Mouse (Mus musculus) ES-Bruce4 (cell line): ENCODE data around the gene Hspb3. TPM values are rescaled to one million over a fixed set of nuclear protein-coding genes. Genes with fewer than 3 reads are reported as not detected.

Source experiments
- H3K27ac ChIP-seq: 2 replicates; pipeline ENCODE4 v1.5.1; 2012; ENCODE audit warnings: low read length, inconsistent platforms; ENCODE audit not compliant: insufficient read depth
- H3K27me3 ChIP-seq: 2 replicates; pipeline ENCODE4 v1.6.1; 2012; ENCODE audit warnings: mild to moderate bottlenecking, low read length, inconsistent platforms; ENCODE audit not compliant: control insufficient read depth, poor library complexity, insufficient read depth, severe bottlenecking
- H3K36me3 ChIP-seq: 2 replicates; pipeline ENCODE4 v1.6.1; 2012; ENCODE audit warnings: inconsistent platforms, mild to moderate bottlenecking, low read length, moderate library complexity; ENCODE audit not compliant: control insufficient read depth, poor library complexity, insufficient read depth, severe bottlenecking
- H3K4me1 ChIP-seq: one replicate; pipeline ENCODE4 v1.8.1; 2011; ENCODE audit warnings: low read length; ENCODE audit not compliant: control insufficient read depth, insufficient read depth
- H3K4me3 ChIP-seq: 2 replicates; pipeline ENCODE4 v1.5.1; 2011; ENCODE audit warnings: low read depth, mild to moderate bottlenecking, low read length
- H3K9ac ChIP-seq: 2 replicates; pipeline ENCODE4 v1.6.1; 2012; ENCODE audit warnings: low read depth, mild to moderate bottlenecking, inconsistent platforms; ENCODE audit not compliant: poor library complexity, severe bottlenecking
- H3K9me3 ChIP-seq: replicated peaks from 2 replicates; pipeline ENCODE4 v1.6.1; 2012; ENCODE audit warnings: mild to moderate bottlenecking, low read length, inconsistent platforms; ENCODE audit not compliant: control insufficient read depth, poor library complexity, insufficient read depth, severe bottlenecking
- CTCF ChIP-seq: IDR thresholded peaks from one replicate; pipeline ENCODE4 v1.8.1; 2011; ENCODE audit warnings: low read depth, low read length
- EP300 ChIP-seq: IDR thresholded peaks from 2 replicates; pipeline ENCODE4 v1.6.1; 2011; ENCODE audit warnings: low read depth, low read length; ENCODE audit not compliant: insufficient read depth
- POLR2A ChIP-seq: IDR thresholded peaks from one replicate; pipeline ENCODE4 v1.8.1; 2011; ENCODE audit warnings: low read length; ENCODE audit not compliant: insufficient read depth
- polyA plus RNA-seq: library from polyadenylated mRNA; stranded (reverse); fragments of >200 nt; gene quantifications from 2 replicates; pipeline ENCODE4 v1.2.4, GENCODE M21; 2011; ENCODE audit warnings: low read depth; ENCODE audit not compliant: missing spikeins, insufficient read depth, insufficient read length

Hspb3 gene
- polyA plus RNA-seq, 1 experiment: not detected

GRCm38 (mm10) chr13:113627601-113628000 is 35.9 kb downstream of the Hspb3 start:
- no peak for TF ChIP-seq EP300
- TF ChIP-seq CTCF: no peak
- no peak for TF ChIP-seq POLR2A
- H3K27me3 ChIP-seq: no peaks in the 10 kb centered on the region
- H3K27ac ChIP-seq: no peak overlapping the region
- H3K9ac ChIP-seq: no peak overlapping the region
- no peaks in the 10 kb centered on the region for H3K4me1 ChIP-seq
- H3K4me3 ChIP-seq: no peak overlapping the region
- no peaks in the 10 kb centered on the region for H3K9me3 ChIP-seq
- H3K36me3 ChIP-seq: no peaks in the 10 kb centered on the region

GRCm38 (mm10) chr13:113622865-113623255 is 40.6 kb downstream of the Hspb3 start:
- Histone ChIP-seq H3K27me3 (no peaks in the 10 kb centered on the region), H3K4me3 (no peak overlapping the region), H3K9me3 (no peaks in the 10 kb centered on the region), H3K4me1 (no peaks in the 10 kb centered on the region), H3K36me3 (no peaks in the 10 kb centered on the region), H3K9ac (no peak overlapping the region), H3K27ac (no peak overlapping the region)
- no peak for TF ChIP-seq EP300
- no peak for TF ChIP-seq POLR2A
- no peak for TF ChIP-seq CTCF

GRCm38 (mm10) chr13:113622122-113622864 is 41.2 kb downstream of the Hspb3 start:
- Histone ChIP-seq H3K9ac (no peak overlapping the region), H3K36me3 (no peaks in the 10 kb centered on the region), H3K4me1 (no peaks in the 10 kb centered on the region), H3K4me3 (no peak overlapping the region), H3K9me3 (no peaks in the 10 kb centered on the region), H3K27ac (no peak overlapping the region), H3K27me3 (no peaks in the 10 kb centered on the region)
- TF ChIP-seq CTCF: no peak
- no peak for TF ChIP-seq POLR2A
- TF ChIP-seq EP300: no peak

DNA sequence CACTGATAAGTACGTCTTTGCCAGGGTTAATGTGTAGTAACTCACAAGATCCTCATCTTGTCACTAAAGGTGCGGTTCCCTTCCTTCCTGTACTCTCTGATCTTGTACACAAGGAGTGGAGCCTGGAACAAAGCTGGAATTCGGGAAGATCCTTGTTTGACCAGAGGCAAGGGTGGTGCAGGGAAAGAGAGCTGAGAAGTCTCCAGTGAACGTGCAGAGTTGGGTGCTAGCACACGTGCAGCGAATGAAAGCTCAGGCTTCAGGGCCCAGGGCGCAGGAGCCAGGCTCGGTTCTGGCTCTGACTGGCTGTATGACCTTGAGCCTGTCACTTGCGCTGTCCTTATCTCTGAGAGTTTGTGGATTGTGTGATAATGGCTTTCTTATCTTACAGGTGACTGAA is 44.5 kb downstream of the Hspb3 start:
- no peak for TF ChIP-seq CTCF
- TF ChIP-seq POLR2A: no peak
- TF ChIP-seq EP300: peak; percentile 97
- no peak overlapping the region for H3K27ac ChIP-seq

GRCm38 (mm10) chr13:113617891-113618823 is 45.3 kb downstream of the Hspb3 start, which contains the start of gene Snx18:
Snx18 (minus strand) TSS chr13:113618564.
- Histone ChIP-seq H3K4me3 (peak within 1 kb of the TSS; percentile 74), H3K27ac (no peak within 1 kb of the TSS), H3K4me1 (peaks cover 2% of the 10 kb centered on the region), H3K9ac (peak within 1 kb of the TSS; percentile 86), H3K27me3 (no peaks in the 10 kb centered on the region), H3K36me3 (peaks cover 1% of the 10 kb centered on the region), H3K9me3 (no peaks in the 10 kb centered on the region)
- TF ChIP-seq EP300 (peak; percentile 79), CTCF (peak; percentile 80), POLR2A (no peak)

More for the DNA sequence above, 44.5 kb downstream of the Hspb3 start:
- Histone ChIP-seq H3K9ac (no peak overlapping the region), H3K4me1 (peaks cover 2% of the 10 kb centered on the region), H3K27me3 (no peaks in the 10 kb centered on the region), H3K4me3 (no peak overlapping the region), H3K36me3 (no peaks in the 10 kb centered on the region; the same call in 1 of the 2 replicates), H3K9me3 (no peaks in the 10 kb centered on the region)
